Mouse (Mus musculus): ENCODE data around the gene Olfr509.
"Not testable (repeated sequence)": the region's sequence is repeated elsewhere in the genome, so short reads cannot be mapped to it uniquely, and the experiment has no call there.

Gene Olfr509

DNA sequence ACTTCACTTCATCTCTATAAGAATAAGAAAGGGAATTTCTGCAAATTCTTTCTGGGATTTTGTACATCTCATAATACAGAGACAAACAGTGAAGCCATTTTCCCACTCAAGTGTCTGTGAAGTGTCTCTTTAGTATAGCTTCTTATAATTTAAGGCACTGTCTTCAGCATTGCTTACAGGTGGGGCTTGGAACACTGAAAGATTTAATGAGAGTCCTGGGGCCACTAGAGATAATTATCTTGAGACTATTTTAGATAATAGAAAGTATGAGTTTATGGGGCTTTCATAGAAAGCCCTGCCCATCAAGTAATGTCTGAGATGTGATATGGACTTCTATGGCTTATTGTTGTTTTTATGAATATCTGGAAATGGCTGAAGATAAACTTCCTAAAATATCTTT, at the start of gene Olfr509:
Gene Olfr509, minus strand, starts transcription at position 101 of the 400 bp plus-strand sequence.
- DNase-seq (ENCODE audit: low spot score in 2 of 2): no peak

DNA sequence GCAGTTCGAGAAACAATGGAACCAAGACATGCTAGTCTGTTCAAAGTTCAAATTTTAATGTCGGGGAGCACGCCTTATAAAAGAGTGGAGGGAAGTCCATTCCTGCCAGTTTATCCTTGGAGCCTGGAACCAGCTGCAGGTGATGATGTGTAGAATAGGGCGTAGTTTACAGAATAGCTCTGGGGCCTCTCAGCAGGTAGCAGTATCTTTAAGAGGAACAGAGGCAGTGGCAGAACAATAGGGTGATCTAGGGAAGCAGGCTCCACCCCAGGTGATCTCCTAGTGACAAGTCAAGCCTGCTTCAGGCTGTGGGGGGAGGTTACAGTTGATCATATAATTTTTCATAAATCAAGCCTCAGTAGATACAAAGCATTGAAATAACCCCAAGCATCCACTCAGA, 27.2 kb upstream of the Olfr509 start:
- DNase-seq (ENCODE audit: low spot score in 2 of 2): no peak

DNA sequence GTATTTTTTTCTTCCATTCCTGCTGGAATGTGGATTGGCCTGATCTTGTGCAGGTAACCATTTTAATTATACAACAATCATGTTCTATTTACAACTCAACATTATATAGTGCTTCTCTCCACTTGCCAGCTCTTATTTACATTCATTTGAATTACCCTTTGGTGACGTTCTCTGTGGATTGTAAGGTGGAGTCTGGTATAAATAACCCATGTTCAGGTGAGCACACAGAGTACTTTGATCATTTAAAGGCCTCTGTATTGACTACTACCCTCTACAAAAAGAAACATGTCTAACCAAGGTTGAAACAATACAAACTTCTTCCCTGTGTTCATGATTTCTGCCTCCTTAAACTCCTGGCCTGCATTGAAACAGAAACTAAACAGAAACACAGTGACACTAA, 19.4 kb upstream of the Olfr509 start:
- DNase-seq (ENCODE audit: low spot score in 2 of 2): no peak

DNA sequence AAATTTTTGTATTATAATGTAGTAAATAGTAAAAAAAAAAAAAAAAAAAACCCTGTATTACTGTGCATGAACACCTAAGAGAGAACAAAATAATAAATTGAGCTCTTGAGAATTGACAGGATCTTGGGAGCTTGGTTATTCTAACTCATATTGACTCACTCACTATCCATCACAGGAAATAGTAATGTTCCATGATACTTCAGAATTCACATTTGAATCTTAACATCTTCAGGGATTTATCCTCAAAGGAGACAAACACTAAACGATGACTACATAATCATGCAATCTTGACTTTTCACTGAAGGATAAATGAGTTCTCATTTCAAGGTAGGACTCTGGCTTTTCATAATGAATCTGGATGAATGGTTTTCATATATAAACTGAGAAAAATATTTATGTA, 14.4 kb upstream of the Olfr509 start, which contains the start of gene Olfr510:
Gene Olfr510, plus strand, starts transcription at position 301 of the 400 bp plus-strand sequence.
- DNase-seq (ENCODE audit: low spot score in 2 of 2): no peak

DNA sequence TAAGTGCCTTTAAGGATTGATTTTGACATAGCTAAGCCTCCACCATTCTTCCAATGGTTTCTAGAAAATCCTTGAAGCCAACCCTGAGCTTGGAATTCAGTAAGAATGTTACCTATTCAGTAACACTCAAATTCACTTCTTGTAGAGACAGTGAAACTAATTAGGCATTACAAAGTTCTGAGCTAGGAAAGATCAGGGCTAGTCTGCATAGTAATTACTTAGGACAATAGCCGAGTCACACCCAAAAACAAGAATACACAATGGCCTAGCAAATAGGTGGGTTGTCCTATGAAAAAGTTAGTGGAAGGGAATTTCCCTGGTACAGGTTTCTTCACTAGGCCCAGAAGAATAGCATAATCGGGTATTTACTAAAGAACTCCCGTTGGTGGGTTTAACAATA, 10.7 kb upstream of the Olfr509 start:
- DNase-seq (ENCODE audit: low spot score in 2 of 2): no peak

DNA sequence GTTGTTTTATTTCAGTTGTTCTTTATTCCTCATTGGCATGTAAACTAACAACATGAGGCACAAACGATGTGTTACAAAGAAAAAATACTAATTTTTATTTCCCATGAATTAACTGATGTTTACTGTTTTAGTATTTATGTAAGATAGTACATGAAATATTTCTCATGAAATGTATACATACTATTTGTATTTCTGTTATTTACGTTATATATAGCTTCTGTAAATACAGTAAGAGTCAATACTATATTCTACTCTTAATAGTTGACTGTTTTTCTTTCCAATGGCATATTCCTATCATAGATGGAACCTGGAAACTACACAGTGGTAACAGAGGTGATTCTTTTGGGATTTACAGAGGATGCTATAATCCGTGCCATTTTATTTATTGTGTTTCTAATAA, 22.0 kb downstream of the Olfr509 start, which contains the start of gene Olfr508:
Gene Olfr508, plus strand, starts transcription at position 301 of the 400 bp plus-strand sequence.
- no peak for DNase-seq (ENCODE audit: low spot score in 2 of 2)

DNA sequence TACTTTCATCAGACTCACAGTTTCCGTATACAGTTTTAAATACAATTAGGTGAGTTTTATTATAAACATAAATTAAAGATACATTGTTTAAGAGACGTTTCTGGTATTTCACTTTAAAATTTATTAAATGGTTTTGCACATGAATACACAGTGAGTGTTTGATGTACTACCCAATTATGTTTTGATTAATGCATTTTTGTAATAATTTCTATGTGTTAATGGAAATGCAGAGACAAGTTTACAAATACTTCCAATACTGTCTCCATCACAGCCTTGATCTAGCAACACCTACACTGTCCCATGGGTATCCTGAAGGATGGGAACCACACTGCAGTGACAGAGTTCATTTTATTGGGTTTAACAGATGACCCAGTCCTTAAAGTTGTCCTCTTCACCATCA, 30.2 kb downstream of the Olfr509 start, which contains the start of gene Olfr507:
Gene Olfr507, plus strand, starts transcription at position 301 of the 400 bp plus-strand sequence.
- no peak for DNase-seq (ENCODE audit: low spot score in 2 of 2)

DNA sequence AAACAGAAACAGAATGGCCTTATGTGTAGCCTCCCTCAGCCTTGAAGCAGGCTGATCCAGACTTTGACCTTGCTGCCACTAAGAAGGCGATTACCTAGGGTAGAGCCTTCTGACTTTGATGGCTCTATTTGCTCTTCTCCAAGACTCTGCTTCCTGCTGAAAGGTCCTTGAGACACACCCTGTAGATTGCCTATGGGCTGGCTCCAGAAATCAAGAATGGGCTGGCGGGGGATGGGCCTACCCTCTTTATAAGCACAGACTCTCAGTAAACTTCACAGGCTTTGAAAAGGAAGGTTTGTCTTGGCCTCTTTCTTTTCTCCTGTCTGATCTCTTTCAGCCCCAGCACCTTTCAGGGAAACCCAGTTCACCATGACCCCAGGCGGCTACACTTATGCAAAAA, 34.9 kb downstream of the Olfr509 start:
- DNase-seq (ENCODE audit: low spot score in 2 of 2): not testable (repeated sequence)

DNA sequence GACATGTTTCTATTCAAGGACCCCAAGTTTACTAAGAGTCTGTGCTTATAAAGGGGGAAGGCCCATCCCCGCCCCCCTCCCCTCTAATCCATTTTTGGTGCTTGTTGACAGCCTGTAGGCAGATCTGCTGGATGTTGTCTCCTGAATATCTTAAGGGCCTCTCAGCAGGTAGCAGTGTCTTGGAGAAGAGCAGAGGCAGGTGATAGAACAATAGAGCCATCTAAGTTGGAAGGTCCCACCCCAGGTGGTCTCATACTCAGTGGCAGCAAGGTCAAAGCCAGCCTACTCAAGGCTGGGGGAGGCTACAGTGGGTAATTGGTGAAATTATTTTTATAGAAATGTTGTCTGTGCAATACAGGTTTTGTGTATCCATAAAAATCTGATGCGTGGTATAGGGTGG, 37.6 kb downstream of the Olfr509 start:
- no peak for DNase-seq (ENCODE audit: low spot score in 2 of 2)

DNA sequence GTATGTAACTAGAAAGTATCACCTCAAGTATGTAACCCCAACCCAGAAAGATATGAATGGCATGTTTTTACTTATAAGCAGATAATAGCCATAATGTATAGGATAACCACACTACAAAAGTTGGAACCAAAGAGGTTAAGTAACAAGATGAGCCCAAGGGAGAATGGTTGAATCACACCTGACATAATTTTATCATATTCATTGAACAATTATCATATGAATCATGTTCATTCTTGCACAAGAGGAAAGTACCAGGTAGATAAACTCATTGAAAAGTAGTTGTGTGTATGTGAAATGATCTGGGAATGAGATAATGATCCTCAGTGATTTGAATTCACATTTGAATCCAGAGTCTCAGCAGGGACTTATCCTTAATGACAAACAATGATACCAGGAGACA, 41.2 kb downstream of the Olfr509 start, which contains the start of gene Olfr506:
Gene Olfr506, plus strand, starts transcription at position 301 of the 400 bp plus-strand sequence.
- no peak for DNase-seq (ENCODE audit: low spot score in 2 of 2)

DNA sequence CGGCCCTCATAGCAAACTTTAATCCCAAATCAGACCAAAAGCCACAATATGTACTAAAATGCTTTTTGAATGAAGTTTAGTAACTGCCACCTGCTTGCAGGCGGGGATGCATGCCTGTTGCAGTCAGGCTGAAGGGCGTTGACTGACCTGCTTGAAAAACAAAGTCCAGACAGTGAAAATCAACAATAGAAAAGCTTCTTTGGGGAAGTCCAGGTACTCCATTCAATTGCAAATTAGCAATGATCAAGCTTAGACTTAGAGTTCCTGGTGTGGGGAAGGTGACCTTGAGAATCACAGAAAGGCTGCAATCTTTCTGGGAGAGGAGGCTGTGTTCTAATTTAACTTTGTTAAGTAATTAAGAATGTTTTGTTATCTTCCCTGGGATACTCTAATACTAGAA, 49.8 kb downstream of the Olfr509 start:
- DNase-seq (ENCODE audit: low spot score in 2 of 2): not testable (repeated sequence)
